Mouse (Mus musculus) common myeloid progenitor, adult 5-6 weeks (primary cell): ENCODE measurements around the gene Plau. TPM values are rescaled to one million over a fixed set of nuclear protein-coding genes. Genes with fewer than 3 reads are reported as not detected.

ENCODE experiments used
- ATAC-seq: replicated peaks from 2 replicates; pipeline ENCODE4 v1.8.0; 2016; ENCODE audit warnings: low read depth, mild to moderate bottlenecking, moderate TSS enrichment, inconsistent platforms; ENCODE audit not compliant: poor library complexity, severe bottlenecking
- total RNA-seq: library from RNA; stranded (forward); fragments of 200-1000, 187-1606 nt; gene quantifications from 2 replicates; pipeline ENCODE4 v1.2.3, GENCODE M21; 2017

The Plau gene
- 0.92 and 1.6 TPM in 2 replicates for total RNA-seq

DNA sequence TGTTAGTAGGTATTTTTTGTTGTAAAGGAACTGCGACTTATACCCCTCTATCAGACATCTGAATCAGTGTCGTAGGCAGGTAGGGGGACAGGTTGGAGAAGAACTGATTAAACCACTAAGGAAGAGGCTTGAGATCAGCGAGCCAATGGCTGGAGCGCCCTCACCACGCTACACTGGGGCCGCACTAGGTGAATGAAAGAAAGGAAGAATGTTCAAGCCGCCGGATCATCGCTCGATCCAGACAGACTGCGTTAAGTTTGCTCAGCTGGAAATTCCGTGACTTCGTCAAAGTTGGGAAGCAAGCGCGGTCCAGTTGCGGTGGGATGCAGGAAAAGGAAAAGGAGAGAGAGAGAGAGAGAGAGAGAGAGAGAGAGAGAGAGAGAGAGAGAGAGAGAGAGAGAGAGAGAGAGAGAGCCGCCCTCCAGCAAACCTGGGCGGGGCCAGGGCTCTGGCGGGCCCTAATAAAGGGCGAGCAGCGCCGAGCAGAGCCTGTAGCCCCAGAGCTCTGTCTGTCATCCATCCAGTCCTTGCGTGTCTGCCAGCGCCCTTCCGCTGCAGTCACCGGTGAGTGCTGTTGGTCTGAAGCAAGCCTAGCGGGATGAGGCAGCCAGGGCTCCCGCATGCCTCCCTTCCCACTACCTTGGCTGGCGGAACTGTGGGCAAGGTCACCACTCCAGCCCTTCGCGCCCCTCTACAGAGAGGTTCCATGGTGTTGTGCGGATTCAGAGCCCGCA is at the start of gene Plau:
Plau (plus strand) TSS at position 490 of the 734 bp plus-strand sequence.
- ATAC-seq: peak; percentile 91

DNA sequence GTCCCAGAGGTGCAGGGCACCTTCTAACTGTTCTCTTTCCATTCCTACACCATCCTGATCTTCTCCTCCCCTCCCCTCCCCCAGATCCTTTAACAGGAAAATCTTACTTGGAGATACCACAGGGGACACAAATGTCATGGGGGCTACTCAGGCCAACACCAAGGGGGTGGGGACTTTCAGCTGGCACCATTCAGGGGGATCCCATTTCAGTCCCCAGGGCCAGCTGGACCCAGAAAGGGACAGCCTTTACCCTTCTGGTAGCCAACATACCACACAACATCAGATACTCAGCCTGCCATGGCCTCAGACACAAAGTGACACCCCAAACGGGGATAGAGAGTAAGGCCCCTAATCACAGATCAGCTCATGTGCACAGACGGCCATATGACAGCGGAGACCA is 48.3 kb upstream of the Plau start:
- no peak for ATAC-seq

DNA sequence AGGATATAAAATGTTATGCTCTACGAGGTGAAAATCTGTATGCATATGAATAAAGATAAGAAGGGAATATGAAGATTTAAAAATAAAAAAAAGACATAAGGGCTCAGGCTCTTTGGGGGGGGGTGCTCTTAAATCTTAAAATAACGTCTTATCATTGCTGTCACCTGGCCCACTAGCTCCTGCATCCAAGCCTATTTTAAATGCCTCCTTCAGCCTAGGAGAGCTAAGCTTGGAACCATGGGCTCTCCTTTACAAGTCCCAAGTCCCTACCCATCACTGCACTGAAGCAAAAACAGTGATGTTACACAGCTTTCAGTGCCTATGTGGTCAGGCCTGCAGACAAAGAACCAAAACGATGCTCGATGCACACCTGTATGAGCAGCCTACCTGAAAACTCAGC is 46.9 kb upstream of the Plau start:
- ATAC-seq: no peak

DNA sequence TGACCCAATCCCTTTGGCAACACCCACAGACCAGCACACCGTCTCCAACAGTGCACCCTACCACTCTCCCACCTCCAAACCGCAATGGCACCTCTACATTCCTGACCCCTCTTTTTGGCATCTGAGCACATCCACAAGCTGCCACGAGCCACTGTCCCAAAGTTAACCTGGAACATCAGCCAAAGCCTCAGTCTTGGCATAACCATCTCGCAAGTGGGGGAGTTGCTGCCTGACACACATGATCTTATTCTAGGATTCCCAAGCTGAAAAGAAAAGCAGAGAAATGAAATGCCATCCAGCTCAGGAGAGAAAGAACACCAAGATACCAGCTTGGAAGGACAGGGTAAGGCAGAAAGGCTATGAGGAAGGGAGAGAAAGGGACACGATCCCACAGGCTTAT is 46.0 kb upstream of the Plau start:
- ATAC-seq: no peak

GRCm38 (mm10) chr14:20790996-20791395 is 45.5 kb upstream of the Plau start:
- ATAC-seq: no peak

DNA sequence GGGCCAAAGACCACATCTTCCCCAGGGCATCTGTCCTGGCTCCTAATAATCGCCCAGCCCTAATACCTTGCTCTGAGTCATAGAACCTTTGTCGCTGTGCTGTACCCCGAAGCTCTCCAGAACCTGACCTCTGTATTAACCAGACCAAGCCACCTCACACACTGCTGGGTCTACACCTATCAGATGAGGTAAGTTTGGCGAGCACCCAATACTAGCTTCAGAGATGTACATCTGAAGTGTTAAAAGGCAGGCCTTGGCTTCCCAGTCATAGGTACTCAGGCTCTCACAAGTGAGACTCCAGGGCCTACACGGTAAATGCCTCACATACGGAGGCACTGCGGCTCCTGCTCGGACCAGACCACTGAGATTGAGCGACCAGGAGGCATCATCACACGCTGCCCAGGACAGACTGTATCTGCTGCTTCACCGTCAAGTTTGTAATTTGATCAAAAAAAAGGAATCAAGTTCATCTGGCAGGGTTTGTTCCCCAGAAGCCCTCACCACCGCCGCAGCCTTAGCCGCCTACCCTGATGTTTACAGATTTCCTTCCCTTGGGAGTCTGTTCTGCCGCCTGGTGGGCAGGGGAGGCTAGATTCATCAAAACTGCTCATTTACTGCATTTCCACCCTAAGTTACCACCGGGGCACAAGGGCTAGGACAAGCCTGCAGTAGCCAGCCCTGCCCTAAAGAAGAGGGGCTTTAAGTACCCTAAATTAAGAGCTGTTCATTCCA is 44.8 kb upstream of the Plau start:
- ATAC-seq: peak; percentile 39

DNA sequence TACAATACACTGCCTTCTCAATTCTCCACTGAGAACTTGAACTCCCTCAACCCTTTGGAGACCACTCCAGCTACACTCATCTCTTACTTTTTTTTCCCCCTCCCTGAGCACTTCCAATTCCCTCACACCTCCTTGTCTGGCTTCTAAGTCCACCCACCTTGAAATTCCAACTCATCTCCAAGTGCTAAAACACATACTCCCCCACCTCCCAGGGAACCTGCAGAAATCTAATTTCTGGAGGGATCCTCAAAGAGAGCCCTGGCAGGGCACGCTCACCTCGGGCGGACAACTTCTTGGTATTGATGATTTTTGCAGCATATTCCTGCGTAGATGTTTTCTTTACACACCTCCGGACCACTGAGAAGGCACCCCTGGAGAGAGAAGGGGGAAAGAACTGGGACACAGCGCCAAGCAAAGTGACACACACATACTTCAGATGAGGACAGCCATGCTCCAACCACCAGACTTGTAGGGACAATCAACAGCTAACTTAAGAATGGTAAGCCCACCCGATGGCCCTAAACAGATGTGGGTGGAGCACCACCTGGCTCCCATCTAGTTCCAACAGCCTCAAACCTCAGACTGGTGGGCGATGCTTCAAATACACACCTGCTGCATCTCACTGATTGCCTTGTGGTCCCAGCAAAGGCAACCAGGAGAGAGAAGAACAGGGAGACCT is 44.1 kb upstream of the Plau start:
- no peak for ATAC-seq

DNA sequence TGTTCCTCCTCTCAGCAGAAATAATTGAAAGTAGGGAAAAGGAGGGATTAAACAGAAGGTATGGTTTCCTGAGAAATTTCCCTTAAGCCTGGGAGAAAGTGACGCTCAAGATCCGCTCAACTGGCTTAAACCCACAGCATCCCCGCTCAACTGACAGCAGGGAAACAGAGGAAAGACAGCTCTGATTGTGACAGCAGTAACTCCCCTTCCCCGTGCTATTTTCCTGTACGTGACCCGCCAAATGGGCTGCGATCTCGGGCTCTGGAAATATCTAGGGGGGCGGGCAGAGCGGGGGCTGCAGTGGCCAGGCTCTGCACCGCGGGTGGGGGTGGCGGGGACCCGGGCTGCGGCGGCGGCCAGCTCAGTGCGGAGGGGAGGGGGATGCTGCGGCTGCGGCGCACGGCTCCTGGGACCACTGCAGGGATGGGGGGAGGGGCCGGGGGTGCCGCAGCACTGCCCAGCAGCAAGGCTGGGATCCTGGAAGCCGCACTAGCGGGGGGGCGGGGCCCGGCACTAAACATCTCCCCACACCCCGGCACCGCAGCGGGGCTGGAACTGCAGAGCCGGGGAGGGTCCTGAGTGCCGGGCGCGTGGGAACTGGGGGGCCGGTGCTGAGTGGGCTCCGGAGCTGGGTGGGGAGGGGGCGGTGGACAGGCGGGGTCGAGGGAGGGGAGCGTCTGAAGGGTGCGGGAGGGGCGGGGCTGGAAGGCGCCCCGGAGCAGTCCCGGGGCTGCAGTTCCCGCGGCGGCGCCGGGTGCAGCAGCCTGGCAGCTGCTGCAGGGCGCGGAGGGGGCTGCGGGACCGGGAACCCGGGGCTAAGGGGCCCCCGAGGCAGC is 43.3 kb upstream of the Plau start:
- ATAC-seq: no peak

DNA sequence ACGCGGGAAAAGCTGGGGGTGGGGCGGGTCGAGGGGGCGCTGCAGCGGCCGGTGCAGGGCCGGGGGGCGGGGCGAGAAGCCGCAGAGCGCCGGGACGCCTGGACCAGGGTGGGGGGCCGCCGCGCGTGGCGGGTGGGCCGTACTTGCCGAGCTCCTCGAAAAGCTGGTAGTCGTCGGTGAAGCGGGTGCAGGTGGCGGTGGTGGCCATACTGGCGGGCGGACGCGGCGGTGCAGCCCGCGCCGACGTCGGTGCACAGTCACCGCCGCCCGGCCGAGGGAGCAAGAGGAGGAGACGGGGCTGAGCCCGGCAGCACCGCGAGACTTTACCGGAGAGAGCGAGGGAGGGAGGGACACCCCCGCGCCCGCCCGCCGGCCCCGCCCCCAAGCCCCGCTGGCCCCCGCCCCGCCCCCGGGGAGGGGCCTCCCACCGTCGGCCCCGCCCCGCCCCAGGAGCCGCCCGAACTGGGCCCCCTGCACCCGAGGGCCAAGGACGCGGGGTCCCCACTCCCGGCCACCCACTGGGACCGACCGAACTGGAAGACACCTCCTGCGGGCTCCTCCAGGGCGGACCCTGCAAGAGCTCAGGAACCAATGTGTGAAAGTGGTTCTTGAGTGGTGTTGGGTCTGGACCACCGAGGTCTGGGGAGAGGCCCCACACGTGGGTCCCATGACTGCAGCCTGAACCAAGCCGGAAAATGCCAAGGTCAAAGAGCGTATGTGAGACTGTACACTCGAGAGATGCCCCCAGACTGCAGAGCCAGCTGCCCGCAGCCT is 42.5 kb upstream of the Plau start, which contains the start of gene Camk2g:
Camk2g (minus strand) TSS at position 331 of the 774 bp plus-strand sequence.
- peak; percentile 69 for ATAC-seq

- no peak for ATAC-seq
These were observed 41.9 kb upstream of the Plau start for GRCm38 (mm10) chr14:20794589-20794988.

DNA sequence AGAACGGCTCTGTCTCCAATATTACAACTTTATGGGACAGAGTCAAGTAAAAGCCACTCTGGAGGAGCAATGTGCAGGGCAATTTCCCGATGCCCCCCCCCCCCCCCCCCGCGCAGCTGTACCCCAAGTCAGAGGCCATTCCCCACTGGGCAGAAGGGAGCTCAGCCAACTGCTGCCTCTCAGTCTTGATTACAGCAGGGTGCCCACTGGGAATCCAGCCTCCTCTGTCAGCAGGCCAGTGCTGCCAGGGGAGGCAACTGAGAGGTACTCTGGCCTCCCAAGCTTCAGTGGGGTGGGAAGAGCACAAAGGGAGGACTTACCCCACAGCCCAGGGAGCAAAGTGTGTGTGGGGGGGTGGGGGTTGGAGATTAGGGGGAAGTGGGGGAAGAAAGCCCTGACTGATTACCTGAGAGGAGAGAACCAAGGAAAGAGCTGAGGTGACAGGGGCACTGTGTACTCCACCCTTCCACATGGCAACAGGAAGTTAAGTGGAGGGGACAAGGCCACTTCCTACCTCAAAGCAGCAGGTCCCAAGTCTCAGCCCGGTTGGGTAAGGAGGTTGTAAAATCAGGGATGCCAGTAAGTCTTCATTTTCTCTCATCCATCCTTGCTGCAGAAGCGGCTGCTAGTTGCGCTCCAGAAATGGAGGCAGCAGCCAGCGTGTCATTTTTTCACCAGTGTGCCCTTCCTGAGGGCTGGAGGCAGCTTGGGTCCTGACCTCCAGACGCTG is 40.9 kb upstream of the Plau start:
- ATAC-seq: no peak

DNA sequence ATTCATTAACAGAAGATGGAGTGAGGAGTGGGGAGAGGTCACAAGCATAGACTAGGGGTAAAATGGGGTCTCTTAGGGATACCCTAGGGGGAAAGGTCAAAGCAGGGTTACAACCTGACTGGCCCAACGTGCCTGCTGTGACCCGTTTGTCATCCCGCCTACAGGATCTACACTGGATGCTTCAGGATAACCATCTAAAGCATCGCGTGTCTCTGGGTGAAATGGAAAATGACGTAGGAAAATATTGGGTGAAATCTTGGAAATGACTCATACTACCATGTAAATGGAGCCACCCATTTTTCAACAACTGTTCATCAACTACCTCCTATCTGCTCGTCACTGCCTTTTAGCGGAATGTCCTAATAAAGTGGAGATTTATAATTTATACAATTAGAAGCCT is 40.3 kb upstream of the Plau start:
- ATAC-seq: no peak

DNA sequence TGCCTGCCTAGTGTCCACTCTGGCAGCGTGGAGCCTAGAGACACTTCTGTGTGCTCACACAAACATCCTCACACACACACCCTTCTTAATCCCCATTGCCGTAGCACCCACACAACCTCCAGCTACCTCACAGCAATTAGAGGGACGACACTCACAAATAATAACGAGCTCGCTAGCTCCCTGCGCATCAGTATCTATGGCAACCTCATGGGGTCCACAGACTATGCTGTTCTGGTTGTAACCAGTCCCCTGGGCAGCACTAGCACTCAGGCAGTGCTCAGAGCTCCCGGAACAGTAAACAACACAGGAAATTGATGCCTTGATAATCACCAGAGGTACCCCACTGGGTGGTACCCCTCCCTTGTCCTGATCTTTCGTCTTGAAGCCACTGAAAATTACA is 39.8 kb upstream of the Plau start:
- ATAC-seq: no peak

- ATAC-seq: no peak
These were observed 38.2 kb upstream of the Plau start for GRCm38 (mm10) chr14:20798300-20798699.

DNA sequence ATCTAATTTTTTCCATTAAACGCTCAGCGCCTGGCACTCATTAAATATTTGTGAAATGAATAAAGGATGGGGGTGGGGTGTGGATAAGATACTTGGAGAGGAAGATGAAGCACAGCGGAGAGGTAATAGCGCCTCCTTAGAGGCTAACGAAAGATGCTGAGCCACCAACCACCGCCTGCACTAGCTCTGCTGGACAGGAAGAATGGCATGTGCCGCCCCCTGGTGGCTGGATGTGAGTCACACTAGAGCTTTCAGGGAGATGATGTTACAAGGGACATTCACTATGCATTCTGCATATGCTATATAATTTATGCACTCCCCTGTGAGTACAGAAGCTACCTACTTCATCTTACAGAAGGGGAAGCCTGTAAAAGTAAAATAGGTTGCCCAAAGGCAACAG is 37.7 kb upstream of the Plau start:
- ATAC-seq: peak; percentile 75

GRCm38 (mm10) chr14:20802926-20803605 is 33.4 kb upstream of the Plau start:
- ATAC-seq: peak; percentile 30

DNA sequence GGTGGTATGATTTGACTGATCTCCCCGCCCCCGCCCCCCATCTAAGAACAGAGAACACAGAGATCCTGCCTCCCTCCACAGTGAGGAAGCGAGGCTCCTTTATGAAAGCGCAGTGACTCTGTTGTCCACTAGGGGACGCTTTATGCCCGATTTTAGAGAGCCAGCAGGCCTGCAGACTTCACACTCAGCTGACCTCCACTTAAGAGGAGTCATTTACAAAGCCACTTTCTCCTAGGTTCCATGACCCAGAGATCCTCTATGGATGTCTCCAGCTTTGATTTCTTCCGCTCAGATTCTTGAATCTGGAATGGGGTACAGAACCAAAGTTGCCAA is 32.9 kb upstream of the Plau start:
- ATAC-seq: peak; percentile 85

DNA sequence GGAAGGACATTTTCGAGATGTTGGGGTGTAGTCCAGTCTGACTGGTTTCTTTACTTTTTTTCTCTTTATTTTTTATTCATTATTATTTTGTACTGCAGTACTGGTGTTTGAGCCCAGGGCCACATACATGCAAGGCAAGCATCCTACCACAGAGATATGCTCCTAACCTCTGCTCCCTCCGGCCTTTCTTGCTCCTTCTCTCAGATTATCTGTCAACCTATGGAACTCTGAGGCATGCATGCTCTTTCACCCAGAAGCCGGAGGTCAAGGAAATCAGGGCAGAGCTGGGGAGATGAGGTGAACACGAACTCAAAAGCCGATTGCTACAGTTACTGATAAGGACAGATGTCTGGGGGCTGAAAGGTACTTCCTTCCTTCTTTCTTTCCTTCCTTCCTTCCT is 32.0 kb upstream of the Plau start:
- ATAC-seq: no peak
